Mouse (Mus musculus): ENCODE data around the gene Chp1.

- TF ChIP-seq CTCF (IDR thresholded peaks at IDR 0.05; ENCODE audit: low read depth, low read length) (no peak), EP300 (IDR thresholded peaks at IDR 0.05; ENCODE audit: insufficient read depth, low read depth, low read length) (no peak)
Observed at GRCm38 (mm10) chr2:119514026-119514522, 33.4 kb upstream of the Chp1 start.
